Mouse (Mus musculus) layer of hippocampus, postnatal 25 days (tissue): ENCODE data around the gene Sppl2b. TPM values are rescaled to one million over a fixed set of nuclear protein-coding genes. Genes with fewer than 3 reads are reported as not detected.

Source experiments
- DNase-seq, 2 experiments: peaks; one replicate each; pipeline ENCODE4 v3.0.0; 2022; ENCODE audit warnings: mixed read lengths in 2 of 2, low spot score in 1 of 2; ENCODE audit errors: extremely low spot score in 1 of 2
- total RNA-seq, 2 experiments: library from RNA; stranded (reverse); gene quantifications; 2 replicates each; pipeline ENCODE4 v1.2.3; 2021

The Sppl2b gene
- total RNA-seq, 2 experiments from 2014 or later = 61.5 to 65.7 TPM

DNA sequence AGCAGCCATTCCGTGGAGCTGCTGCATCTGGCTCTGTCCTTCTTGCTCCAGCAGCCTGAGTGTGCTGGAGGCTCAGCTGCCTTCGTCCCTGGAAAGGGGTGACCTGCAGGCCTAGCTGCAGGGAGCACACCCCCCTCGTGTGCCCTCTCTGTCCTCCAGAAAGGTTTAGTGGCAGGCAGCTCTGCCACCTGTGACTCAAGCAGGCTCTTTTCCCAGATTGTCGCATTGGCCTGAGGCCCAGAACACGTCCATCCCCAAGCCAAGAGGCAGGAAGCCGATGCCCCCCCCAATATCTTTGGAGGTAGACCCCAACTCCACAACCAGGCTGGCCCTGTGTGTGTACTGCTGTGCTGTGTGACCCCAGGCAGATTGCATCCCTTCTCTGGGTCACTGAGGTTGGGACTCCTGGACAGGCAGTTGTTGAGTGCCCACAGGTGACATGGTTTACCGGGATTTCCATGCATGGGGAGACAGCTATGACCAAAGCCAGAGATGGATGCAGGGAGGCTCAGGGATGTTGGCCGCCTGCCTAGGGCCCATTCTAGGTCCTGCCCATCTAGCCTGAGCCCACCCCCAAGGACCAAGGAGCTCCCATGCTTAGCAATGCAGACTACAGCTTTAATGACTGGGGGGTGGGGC, 9.9 kb upstream of the Sppl2b start:
- DNase-seq = no peak

DNA sequence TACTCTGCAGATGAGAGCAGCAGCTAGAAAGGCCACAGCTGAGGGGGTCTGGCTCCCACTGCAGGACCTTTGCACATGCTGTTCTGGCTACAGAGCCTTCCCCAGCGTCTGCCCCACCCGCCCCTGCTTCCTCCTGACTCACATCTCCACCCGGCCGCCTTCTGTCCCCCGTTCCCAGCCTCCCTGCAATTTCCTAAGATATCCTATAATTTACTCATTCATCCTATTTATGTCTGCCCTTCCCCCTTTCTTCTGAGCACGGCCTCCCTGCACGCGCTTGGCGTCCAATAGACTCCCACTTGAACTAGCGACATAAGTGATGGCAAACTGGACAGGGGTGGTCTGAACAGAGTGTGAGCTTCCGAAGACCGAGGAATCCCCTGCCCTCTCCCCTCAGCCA, 9.3 kb upstream of the Sppl2b start:
- no peak for DNase-seq

DNA sequence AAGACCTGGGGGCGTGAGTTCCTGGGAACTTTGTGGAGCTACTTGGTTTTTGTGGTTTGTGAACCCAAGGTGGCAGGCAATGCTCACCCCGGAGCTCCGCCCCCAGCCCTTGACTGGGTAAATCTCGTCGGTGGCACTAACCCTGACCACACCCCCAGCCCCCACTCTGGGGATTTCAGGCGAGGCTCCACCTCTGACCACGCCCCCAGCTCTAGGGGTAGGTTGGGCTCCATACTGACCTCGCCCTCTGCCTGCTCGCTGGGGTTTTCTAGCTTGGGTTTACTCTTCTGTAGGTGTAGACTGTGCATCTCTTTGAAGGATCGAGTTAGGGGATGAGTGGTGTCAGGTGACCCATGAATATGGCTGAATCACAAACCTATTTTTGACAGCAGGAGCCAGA, 6.5 kb upstream of the Sppl2b start:
- no peak for DNase-seq

DNA sequence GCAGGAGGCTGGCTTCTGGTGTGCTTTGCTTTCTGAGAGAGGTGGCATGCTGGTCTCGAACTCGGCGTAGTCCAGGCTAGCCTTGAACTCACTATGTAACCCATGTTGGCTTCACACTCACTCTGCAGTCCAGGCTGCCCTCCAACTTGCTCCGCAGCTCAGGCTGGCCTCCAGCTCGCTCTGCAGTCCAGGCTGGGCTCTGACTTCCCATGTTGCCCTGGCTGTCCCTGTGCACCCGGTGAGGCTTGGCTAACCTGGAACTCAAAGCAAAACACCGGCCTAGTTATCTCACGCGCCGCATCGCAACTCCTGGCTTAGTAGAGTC, 636 bp downstream of the Sppl2b start:
- DNase-seq = no peak

DNA sequence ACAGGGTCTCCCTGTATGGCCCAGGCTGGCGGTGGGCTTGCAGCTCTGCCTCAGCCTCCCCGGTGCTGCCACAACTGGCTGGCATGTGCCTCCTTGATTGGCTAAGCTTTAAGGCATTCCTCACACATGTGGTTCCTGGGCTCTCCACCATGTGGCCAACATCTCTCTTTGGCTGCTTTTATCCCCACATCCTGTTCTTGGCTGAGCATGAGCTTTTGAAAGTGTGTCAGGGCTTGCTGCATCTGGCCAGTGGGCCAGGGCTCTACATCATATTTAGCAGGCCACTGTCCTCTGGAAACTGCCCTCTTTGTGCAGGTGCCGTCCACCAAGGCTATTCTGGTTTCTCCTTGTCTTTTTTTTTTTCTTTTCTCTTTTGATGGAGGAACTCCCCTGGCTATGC, 1.2 kb downstream of the Sppl2b start:
- no peak for DNase-seq

DNA sequence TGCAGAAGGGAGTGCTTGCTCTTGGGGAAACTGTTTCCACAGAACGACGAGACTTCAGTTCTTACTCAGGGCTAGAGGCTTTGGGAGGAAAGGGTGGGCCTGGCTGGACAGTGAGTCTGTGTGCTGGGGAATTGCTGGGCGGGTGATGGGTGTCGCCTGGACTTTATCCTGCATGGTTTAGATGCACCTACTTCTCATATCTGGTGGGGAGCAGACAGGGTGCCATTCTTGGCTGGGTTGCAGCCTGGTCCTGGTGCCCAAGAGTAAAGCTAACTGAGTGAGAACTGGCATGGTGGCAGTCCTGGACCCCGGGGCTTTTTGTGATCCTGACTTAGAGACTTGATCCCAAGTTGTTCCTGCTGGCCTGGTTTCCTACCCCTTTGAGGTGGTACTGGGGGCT, 1.8 kb downstream of the Sppl2b start:
- no peak for DNase-seq

DNA sequence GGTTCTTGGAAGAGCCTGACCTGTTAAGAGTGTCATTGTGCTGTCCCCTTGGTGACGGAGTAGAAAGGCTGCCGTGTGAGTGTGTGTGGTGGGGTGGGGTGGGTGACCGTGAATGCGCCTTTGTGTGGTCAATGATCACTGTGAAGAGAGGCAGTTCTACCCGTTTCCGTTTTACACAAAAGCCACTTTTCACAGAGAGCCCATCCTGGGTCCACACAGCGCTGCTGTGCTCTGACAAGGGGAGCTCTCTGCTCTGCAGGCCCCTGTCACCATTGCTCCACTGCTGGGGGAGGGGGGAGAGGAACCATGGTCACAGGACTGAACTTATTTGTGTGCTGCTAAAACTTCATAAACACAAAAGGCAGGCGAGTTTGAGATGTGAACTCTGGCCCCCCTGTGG, 2.3 kb downstream of the Sppl2b start:
- no peak for DNase-seq

DNA sequence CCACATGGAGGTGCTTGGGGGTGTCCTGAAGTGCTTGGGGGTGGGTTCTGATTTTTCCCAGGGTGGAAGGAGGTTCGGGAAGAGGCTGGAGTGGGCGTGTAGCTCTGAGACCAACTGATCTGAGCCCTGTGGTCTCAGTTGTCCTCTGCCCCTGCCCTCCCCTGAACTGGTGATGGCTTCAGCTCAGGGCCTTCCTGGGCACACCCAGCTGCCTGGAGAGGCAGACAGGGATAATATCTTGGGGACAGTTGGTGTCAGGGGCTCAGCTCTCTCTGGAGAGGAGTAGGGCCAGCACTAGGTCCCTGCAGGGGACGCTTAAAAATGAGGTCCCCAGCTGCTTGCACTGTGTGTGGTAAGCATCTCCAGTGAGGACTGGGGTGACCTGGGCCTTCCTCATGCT, 2.8 kb downstream of the Sppl2b start:
- no peak for DNase-seq

DNA sequence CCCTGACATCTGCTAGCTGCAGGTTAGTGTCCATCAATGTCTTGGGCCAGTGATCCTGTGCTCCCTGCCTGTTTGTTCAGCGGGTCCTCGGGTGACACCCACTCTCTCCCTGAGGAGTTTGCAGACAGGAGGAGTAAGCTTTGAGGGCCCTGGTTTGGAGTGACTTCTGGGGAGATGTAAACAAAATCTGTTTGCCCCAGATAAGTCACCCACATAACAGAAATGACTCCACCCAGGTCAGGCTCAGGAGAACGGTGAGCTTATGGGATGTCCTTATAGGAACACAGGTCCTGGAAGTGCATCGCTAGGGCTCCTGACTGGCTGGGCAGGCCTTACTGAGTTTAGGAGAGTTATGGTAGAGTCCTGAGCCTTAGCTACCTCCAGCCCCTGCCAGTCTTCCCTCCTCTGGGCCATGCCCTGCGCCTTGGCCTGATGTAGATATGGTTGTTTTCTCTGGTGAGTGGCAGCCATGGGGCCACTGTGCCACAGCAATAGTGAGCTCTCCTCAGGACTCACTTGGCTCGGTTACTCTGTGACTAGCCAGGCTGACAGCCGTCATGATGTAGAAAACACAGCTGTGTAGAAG, 3.4 kb downstream of the Sppl2b start:
- DNase-seq = no peak

DNA sequence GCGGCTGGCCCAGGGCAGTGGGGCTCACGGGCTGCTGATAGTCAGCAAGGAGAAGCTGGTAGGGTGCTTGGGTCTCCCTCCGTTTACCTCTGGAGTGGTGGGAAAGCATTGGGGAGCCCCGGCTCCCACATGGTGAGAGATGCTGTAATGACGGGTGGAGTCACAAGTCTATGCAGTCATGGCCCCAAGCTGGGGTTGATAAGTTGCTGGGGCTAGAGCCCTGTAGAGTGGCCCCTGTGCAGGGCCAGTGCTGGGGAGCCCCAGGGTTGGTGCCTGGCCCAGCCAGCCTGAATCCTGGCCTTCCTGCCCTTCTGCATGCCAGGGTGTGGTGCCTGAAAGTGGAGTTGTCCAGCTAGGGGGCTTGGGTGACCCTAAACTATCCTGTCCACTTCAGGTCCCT, 7.2 kb downstream of the Sppl2b start:
- no peak for DNase-seq

DNA sequence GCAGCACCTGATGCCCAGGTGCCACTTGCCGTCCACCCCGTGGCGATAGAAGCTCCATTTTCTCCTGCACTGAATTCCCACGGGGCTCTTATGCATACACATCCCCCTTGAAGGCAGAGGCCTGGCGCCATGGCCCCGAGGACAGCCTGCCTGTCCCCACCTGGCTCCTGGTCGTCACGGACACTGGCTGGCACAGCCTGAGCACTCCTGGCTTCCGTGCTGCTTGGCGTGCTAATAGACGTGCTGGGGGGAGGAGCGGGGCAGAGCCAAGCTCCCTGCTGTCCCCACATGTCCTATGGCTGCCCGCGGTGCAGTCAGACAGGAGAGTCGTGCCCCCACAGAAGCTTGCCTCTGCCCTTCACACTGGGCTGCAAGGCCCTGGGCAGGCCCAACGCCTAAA, 9.4 kb downstream of the Sppl2b start:
- DNase-seq = no peak

DNA sequence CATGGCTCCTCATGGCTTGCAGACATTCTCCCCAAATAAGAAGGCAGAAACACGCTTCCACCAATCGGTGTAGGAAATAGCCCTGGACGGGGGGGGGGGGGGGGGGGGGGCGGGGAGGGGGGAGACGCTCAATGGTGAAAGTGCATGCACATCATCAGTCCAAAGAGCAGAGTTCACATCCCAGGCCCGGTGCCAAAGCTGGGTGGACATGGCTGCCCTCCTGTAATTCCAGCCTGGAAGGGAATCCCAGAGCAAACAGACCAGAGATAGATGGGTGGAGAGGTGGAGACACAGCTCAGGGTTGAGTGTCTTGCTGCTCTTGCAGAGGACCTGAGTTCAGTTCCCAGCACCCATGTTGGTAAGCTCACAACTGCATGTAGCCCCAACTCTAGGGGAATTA, 15.9 kb downstream of the Sppl2b start:
- DNase-seq = no peak

DNA sequence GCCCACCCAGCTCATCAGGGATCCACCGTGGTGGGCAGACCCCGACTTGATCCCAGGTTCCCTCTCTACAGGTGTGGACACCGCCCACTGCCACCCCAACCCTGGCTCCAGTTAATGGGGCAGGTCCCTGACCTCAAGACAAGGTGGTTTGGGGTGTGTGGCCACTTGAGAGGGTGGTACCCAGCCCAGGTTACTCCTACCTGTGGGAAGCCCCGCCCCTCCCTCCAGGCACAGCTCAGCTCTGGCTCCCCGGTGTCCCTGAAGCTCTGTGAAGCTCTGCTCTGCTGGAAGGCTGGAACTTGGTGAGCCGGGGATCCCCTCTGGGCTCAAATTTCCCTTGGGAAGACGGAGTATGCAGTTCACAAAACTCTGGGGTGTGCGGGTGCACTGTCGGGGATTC, 16.5 kb downstream of the Sppl2b start, which contains the start of gene Tmprss9:
TSS of gene Tmprss9 (plus strand) at position 268 of the 400 bp plus-strand sequence.
- DNase-seq = no peak

DNA sequence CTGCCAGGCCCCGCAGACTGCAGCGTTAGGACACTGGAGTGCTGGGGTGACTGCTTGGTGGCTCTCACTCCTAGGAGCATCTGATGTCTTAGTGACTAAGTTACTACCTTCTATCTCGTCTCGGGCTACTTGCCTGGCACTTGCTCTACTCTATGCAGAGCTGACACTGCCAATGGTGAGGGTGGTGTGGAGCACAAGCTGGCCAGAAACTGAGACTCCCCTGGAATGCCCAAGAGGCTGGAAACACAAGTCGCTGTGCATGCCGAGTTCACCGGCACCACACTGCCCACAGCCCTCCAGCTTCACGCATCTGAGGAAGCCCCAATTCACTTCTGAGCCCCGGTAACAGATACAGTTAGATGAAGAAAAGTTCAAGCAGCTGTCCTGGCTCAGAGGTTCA, 19.0 kb downstream of the Sppl2b start:
- DNase-seq = no peak

DNA sequence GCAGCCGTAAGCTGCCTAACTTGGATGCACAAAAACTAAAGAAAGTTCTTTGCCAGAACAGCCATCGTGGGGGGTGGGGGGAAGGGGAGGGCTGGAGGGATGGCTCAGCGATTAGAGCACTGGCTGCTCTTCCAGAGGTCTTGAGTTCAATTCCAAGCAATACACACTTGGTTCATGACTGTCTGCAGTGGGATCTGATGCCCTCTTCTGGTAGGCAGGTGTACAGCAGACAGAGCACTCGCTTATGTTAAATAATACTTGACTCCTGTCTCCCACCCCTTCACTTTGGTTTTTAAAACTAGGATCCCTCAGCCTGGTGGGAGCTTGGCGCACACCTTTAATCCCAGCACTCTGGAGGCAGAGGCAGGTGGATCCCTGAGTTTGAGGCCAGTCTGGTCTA, 21.0 kb downstream of the Sppl2b start:
- DNase-seq = peak in 1 of 2 experiments; percentile 62

DNA sequence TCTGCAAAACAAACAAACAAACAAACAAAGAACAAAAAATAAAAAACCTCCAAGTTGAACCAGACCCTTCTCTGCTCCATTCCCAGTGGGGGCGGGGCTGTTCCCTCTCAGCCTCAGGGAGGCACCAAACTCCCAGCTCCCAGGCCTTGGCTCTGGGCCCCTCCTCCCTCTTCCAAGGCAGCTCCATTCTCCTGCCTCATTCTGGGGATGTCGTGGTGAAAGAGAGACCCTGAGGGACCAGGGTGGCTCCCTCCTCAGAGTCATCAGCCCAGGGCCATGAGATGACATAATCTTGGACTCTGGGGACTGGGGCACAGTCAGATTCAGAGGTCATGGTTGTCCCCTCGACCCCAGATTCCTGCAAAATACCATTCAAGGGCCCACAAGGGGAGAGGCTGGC, 21.5 kb downstream of the Sppl2b start:
- DNase-seq = no peak

DNA sequence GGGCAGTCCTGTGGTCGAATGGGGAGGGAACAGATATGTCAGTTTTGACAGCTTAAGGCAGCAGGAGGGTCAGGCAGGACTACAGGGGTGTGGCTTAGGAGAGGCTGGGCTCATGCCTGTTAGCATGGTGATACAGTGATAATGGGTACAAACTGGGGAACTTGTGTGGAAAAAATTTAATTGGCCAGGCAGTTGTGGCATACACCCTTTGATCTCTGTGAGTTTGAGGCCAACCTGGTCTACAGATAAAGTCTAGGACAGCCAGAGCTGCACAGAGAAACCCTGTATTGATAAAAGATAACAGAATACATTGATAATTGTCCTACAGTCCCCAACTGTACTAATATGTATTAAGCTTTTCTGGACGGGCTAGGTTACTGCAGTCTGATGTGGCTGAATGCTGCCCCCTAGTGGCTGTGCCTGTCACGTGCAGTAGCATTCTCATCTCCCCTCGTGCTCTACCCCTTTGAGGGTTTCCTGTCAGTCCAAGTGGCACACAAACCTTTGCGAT, 25.1 kb downstream of the Sppl2b start:
- peak; percentile 55 to 78 for DNase-seq

DNA sequence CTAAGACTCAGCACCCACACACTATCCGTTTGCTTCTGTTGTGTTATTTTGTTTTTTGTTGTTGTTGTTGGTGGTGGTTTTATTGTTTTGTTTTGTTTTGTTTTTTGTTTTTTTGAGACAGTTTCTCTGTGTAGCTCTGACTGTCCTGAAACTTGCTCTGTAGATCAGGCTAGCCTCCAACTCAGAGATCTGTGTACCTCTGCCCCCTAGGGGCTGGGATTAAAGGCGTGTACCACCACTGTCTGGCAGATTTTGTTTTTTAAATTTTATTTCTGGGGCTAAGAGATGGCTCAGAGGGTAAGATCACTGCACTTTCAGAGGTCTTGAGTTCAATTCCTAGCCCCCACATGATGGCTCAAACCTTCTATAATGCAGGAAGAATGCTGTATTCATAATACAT, 25.8 kb downstream of the Sppl2b start:
- DNase-seq = no peak

DNA sequence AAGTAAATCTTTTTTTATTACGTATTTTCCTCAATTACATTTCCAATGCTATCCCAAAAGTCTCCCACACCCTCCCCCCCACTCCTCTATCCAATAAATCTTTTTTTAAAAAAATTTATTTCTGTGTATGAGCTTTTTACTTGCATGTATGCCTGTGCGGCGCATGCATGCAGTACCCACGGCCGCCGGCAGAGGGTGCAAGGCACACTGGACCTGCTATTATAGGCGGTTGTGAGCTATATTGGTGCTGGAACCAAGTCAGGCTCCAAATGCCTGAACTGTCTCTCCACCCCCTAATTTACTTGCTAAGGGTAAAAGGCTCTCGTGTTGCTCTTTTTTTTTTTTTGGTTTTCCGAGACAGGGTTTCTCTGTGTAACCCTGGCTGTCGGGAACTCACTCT, 26.2 kb downstream of the Sppl2b start:
- peak in 1 of 2 experiments; percentile 71 for DNase-seq

DNA sequence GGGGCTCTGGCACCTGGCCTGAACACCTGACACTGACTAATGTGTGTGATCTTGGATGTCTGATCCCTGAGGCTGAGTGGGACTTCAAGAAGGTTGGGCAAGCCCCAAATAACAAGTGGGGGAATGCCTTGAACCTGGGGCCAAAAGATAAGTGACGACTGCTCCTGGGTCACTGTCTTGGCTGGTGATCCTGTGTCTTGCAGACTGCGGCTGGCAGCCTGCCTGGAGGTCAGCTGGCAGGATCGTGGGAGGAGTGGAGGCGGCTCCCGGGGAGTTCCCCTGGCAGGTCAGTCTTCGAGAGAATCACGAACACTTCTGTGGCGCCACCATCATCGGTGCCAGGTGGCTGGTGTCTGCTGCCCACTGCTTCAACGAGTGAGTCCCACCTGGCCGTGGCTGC, 32.1 kb downstream of the Sppl2b start:
- no peak for DNase-seq

DNA sequence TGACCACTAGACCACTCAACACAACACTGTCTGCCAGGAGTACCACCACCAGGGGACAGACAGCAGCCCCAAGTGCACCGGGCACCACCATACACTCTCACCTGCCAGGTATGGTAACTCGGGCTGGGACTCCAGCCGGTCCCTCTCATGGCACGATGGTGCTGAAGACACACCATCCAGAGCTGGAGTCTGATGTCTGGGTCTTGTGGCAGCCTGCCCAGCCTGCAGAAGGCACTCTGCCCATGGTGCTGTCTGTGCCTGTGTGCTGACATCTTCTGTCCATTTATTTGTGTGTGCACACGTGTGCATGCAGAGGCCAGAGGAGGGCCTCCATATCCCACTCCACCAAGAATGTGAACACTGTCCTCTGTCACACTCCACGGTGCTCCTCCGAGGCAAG, 40.0 kb downstream of the Sppl2b start:
- no peak for DNase-seq

DNA sequence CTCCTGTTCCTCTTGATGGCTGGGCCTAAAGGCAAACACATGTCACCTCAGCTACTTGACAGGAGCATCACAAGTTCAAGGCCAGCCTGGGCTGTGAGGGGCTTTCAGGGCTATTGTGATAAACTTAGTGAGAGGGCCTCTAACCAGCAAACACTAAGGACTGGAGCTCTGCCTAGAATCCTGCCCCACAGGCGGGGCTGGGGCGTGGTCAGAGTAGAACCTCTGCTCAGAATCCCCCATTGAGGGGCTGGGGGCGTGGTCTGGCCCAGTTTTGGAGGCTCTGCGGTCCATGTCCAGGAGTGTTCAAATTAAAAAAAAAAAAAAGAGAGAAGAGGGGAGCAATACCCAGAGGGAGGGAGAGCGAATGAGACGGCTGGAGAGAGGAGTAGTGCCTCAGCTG, 40.6 kb downstream of the Sppl2b start:
- DNase-seq = no peak
